Mouse (Mus musculus) CH12.LX (cell line): ENCODE measurements around the gene Shisa3. TPM values are rescaled to one million over a fixed set of nuclear protein-coding genes. Genes with fewer than 3 reads are reported as not detected.

Experiments used
- DNase-seq: peaks from one replicate; pipeline ENCODE4 v3.0.0-alpha.2; 2013; ENCODE audit errors: extremely low read depth
- H3K27ac ChIP-seq: 2 replicates; pipeline ENCODE4 v1.5.1; 2012; ENCODE audit warnings: low read depth, mild to moderate bottlenecking, control low read depth, moderate library complexity; ENCODE audit not compliant: insufficient read depth
- H3K27me3 ChIP-seq: replicated peaks from 2 replicates; pipeline ENCODE3; 2012; ENCODE audit warnings: inconsistent platforms
- H3K36me3 ChIP-seq, 2 experiments: replicated peaks in 1 of 2; 2 replicates each; pipeline versions ENCODE3 to v1.6.1; 2012; ENCODE audit warnings: inconsistent platforms in 1 of 2, low read length in 1 of 2, mild to moderate bottlenecking in 1 of 2, mixed read lengths in 1 of 2, moderate library complexity in 1 of 2; ENCODE audit not compliant: control insufficient read depth in 1 of 2, insufficient read depth in 1 of 2
- H3K4me1 ChIP-seq, 2 experiments: 2 replicates each; pipeline ENCODE4 v1.6.1; 2012; ENCODE audit warnings: inconsistent platforms in 1 of 2, moderate library complexity in 1 of 2; ENCODE audit not compliant: insufficient read depth in 2 of 2, control insufficient read depth in 1 of 2
- H3K4me2 ChIP-seq: 2 replicates; pipeline ENCODE4 v1.6.1; 2012; ENCODE audit warnings: low read depth, mild to moderate bottlenecking, control low read depth; ENCODE audit not compliant: poor library complexity, insufficient read depth, severe bottlenecking
- H3K4me3 ChIP-seq, 3 experiments: fragments of 150-350 bp in 1 of 3; sonication (generic) in 1 of 3; replicated peaks in 1 of 3; 2 replicates each; pipeline versions ENCODE3 to v1.5.1; 2011 to 2012; ENCODE audit warnings: low read depth in 2 of 3, low read length in 2 of 3, mild to moderate bottlenecking in 2 of 3, moderate library complexity in 2 of 3, control low read depth in 1 of 3, improper control_type of control experiment in 1 of 3, inconsistent platforms in 1 of 3, mixed read lengths in 1 of 3; ENCODE audit not compliant: poor library complexity in 1 of 3
- H3K79me2 ChIP-seq: replicated peaks from 2 replicates; pipeline ENCODE4 v1.6.1; 2012; ENCODE audit warnings: mild to moderate bottlenecking, moderate library complexity; ENCODE audit not compliant: control insufficient read depth, poor library complexity, insufficient read depth, severe bottlenecking; ENCODE audit errors: extremely low read depth
- H3K9ac ChIP-seq: 2 replicates; pipeline ENCODE4 v1.6.1; 2012; ENCODE audit warnings: low read depth, mild to moderate bottlenecking, control low read depth, moderate library complexity; ENCODE audit not compliant: insufficient read depth
- H3K9me3 ChIP-seq: replicated peaks from 2 replicates; pipeline ENCODE3; 2012; ENCODE audit warnings: low read length, inconsistent platforms, mixed read lengths
- CTCF ChIP-seq, 2 experiments: IDR thresholded peaks in 1 of 2; conservative IDR thresholded peaks in 1 of 2; 2 replicates each; pipeline ENCODE4 v1.5.1; 2011 to 2012; ENCODE audit warnings: low read depth in 2 of 2, low read length in 2 of 2, improper control_type of control experiment in 1 of 2, inconsistent platforms in 1 of 2, mild to moderate bottlenecking in 1 of 2, moderate library complexity in 1 of 2
- ELF1 ChIP-seq: IDR thresholded peaks from 2 replicates; pipeline ENCODE4 v1.6.1; 2014; ENCODE audit warnings: low read depth, mild to moderate bottlenecking, inconsistent platforms, low read length, improper control_type of control experiment
- GABPA ChIP-seq: IDR thresholded peaks from 2 replicates; pipeline ENCODE4 v1.6.1; 2012; ENCODE audit warnings: low read depth, low read length, improper control_type of control experiment, inconsistent platforms; ENCODE audit not compliant: insufficient replicate concordance
- HCFC1 ChIP-seq: IDR thresholded peaks from 2 replicates; pipeline ENCODE4 v1.6.1; 2012; ENCODE audit warnings: low read depth, mild to moderate bottlenecking, inconsistent platforms, low read length, improper control_type of control experiment
- JUN ChIP-seq: IDR thresholded peaks from 2 replicates; pipeline ENCODE4 v1.6.1; 2011; ENCODE audit warnings: low read depth, mild to moderate bottlenecking, low read length, improper control_type of control experiment, moderate library complexity; ENCODE audit not compliant: insufficient read depth
- JUND ChIP-seq: conservative IDR thresholded peaks from 2 replicates; pipeline ENCODE4 v1.6.1; 2011; ENCODE audit warnings: low read depth, low read length, improper control_type of control experiment
- KAT2A ChIP-seq: IDR thresholded peaks from 2 replicates; pipeline ENCODE4 v1.6.1; 2012; ENCODE audit warnings: low read length, improper control_type of control experiment, inconsistent platforms; ENCODE audit not compliant: insufficient replicate concordance
- MAX ChIP-seq: IDR thresholded peaks from 2 replicates; pipeline ENCODE4 v1.6.1; 2011; ENCODE audit warnings: low read length, improper control_type of control experiment
- MEF2A ChIP-seq: IDR thresholded peaks from 2 replicates; pipeline ENCODE4 v1.6.1; 2014; ENCODE audit warnings: low read depth, mild to moderate bottlenecking, inconsistent platforms, low read length, improper control_type of control experiment, borderline replicate concordance
- NELFE ChIP-seq: IDR thresholded peaks from 2 replicates; pipeline ENCODE4 v1.6.1; 2011; ENCODE audit warnings: low read depth, low read length, improper control_type of control experiment
- POLR2A ChIP-seq: IDR thresholded peaks from 2 replicates; pipeline ENCODE4 v1.6.1; 2011; ENCODE audit warnings: low read depth, mild to moderate bottlenecking, improper control_type of control experiment, low read length
- RAD21 ChIP-seq: IDR thresholded peaks from 2 replicates; pipeline ENCODE4 v1.6.1; 2011; ENCODE audit warnings: low read depth, mild to moderate bottlenecking, low read length, improper control_type of control experiment, moderate library complexity
- SMC3 ChIP-seq: IDR thresholded peaks from 2 replicates; pipeline ENCODE4 v1.6.1; 2011; ENCODE audit warnings: low read depth, low read length, improper control_type of control experiment
- USF2 ChIP-seq: conservative IDR thresholded peaks from 2 replicates; pipeline ENCODE4 v1.6.1; 2011; ENCODE audit warnings: low read depth, low read length, improper control_type of control experiment
- ZNF384 ChIP-seq: IDR thresholded peaks from 2 replicates; pipeline ENCODE4 v1.6.1; 2012; ENCODE audit warnings: low read depth, low read length, improper control_type of control experiment, inconsistent platforms
- dilution Hi-C: fragments of 300-500 bp; cut with MboI; formaldehyde crosslinking; loops from 2 replicates; pipeline ENCODE4 v1.14.3; 2020; ENCODE audit warnings: low sequenced_read_pairs; ENCODE audit not compliant: extremely low pct_unique_long_range_greater_than_20kb, extremely low pct_ligation_motif_present
- in situ Hi-C: fragments of 300-500 bp; cut with MboI; formaldehyde crosslinking; loops from 3 replicates; pipeline ENCODE4 v1.14.3; 2019; ENCODE audit warnings: low sequenced_read_pairs, low pct_ligation_motif_present, low pct_unique_long_range_greater_than_20kb, mixed read lengths
- polyA plus RNA-seq: library from polyadenylated mRNA; unstranded; fragments of >175 nt; gene quantifications from 2 replicates; pipeline ENCODE4 v1.2.1, GENCODE M21; 2012; ENCODE audit warnings: low read depth; ENCODE audit not compliant: insufficient read length
- total RNA-seq, 2 experiments: library from RNA; depleted of rRNA; stranded (reverse); fragments of 300-350 nt in 1 of 2; fragments of >200 nt in 1 of 2; gene quantifications; 2 replicates each; pipeline ENCODE4 v1.2.3; 2012 to 2014

The Shisa3 gene
- total and polyA plus RNA-seq, 3 experiments: not detected

- in situ Hi-C loops: no loop called here
- Histone ChIP-seq H3K27ac (no peak overlapping the region), H3K27me3 (no peaks in the 10 kb centered on the region), H3K4me3 (no peak overlapping the region), H3K9ac (no peak overlapping the region), H3K4me2 (0 out of 2 replicates have a peak overlapping the region, but pooled peaks have one; percentile 13), H3K4me1 (peaks cover 9 to 23% of the 10 kb centered on the region in 2 experiments), H3K36me3 (no peaks in the 10 kb centered on the region)
- DNase-seq: peak; percentile 31
- dilution Hi-C loops: no loop called here
- TF ChIP-seq RAD21 (peak; percentile 43), SMC3 (peak; percentile 55), ELF1 (0 out of 2 replicates have a peak, but pooled peaks have one; percentile 9), JUND (no peak), CTCF (conservative IDR thresholded peaks at IDR 0.05 in 1 of 2, IDR thresholded peaks at IDR 0.05 in 1 of 2; ENCODE audit: low read depth in 2 of 2, low read length in 2 of 2) (peak; percentile 36 to 71; a peak in 3 of 4 replicates)
- TF ChIP-seq, all 38 proteins: peak for 4
- Histone ChIP-seq H3K9me3 (no peaks in the 10 kb centered on the region), H3K79me2 (no peaks in the 10 kb centered on the region)
Observed at GRCm38 (mm10) chr5:67579725-67580633, 27.7 kb upstream of the Shisa3 start.

- Histone ChIP-seq H3K27ac (no peak overlapping the region), H3K27me3 (no peaks in the 10 kb centered on the region), H3K4me1 (peaks cover 2 to 5% of the 10 kb centered on the region in 2 experiments; a peak in 2 of 4 replicates), H3K4me3 (no peak overlapping the region), H3K9ac (no peak overlapping the region), H3K79me2 (no peaks in the 10 kb centered on the region), H3K36me3 (no peaks in the 10 kb centered on the region), H3K9me3 (no peaks in the 10 kb centered on the region), H3K4me2 (no peak overlapping the region)
- dilution Hi-C loops: no loop called here
- TF ChIP-seq MEF2A (no peak), NELFE (no peak), SMC3 (no peak), MAX (no peak), USF2 (no peak), JUN (no peak), KAT2A (no peak), POLR2A (no peak), GABPA (no peak), ZNF384 (no peak), HCFC1 (no peak)
- no peak for DNase-seq
- in situ Hi-C loops: no loop called here
Observed at GRCm38 (mm10) chr5:67595070-67595469, 12.6 kb upstream of the Shisa3 start.
